Mouse (Mus musculus) right cerebral cortex, adult 2 months (tissue): Measurements from ENCODE around the gene Frmpd1.
A peak's percentile ranks its signal among the peaks of the same experiment; 100 is the strongest.

ENCODE experiments used
- DNase-seq, 2 experiments: peaks; one replicate each; pipeline ENCODE4 v3.0.0; 2021 to 2022; ENCODE audit warnings: low spot score in 2 of 2

Gene Frmpd1

DNA sequence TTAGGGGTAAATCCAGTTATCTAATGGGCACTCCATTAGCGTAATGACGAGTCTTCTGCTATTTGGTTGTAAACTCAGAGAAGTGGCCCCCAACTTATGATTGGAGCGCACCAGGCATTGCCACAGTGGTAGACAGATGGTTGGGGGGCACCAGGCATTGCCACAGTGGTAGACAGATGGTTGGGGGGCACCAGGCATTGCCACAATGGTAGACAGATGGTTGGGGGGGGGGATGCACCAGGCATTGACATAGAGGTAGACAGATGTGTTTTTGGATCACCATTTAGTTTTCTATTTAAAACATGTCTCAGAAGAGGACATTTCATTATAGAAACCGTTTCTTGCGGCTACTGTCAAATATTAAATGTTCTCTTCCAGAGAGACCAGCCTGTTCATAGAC is 53.6 kb downstream of the Frmpd1 start:
- no peak for DNase-seq

DNA sequence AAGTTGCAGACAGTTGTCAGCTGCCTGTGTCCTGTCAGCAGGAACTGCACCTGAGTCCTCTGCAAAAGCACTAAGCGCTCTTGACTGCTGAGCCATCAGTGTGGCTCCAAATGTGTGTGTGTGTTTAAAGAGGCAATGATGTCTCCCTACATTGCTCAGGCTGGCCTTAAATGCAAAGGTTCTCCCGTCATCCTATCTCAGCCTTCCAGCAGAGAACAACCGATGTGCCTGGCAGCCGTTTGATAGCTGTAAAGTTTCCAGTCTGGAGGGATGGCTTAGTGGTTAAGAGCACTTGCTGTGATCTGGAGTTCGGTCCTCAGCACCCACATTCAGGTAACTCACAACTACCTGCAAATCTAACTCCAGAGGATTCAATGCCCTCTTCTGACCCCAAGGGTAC is 56.7 kb downstream of the Frmpd1 start:
- no peak for DNase-seq

DNA sequence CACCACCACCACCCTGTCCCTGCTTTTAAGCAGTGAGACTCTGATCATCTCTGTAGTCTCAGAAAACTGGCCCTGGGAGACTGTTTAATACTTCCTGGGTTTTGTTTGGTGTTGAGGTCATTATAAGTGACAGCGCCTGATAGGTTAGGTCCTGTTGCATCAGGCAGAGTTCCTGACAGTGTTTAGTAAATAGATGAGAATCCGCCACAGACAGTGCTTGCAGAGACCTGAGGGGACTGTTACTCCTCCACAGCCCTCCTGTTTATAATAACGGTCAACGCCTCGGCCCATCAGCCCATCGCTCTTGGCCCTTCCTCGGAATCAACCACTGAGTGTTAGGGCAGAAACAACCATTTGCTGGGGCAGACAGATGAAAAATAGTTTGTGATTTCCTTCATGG is 57.5 kb downstream of the Frmpd1 start:
- DNase-seq: no peak

DNA sequence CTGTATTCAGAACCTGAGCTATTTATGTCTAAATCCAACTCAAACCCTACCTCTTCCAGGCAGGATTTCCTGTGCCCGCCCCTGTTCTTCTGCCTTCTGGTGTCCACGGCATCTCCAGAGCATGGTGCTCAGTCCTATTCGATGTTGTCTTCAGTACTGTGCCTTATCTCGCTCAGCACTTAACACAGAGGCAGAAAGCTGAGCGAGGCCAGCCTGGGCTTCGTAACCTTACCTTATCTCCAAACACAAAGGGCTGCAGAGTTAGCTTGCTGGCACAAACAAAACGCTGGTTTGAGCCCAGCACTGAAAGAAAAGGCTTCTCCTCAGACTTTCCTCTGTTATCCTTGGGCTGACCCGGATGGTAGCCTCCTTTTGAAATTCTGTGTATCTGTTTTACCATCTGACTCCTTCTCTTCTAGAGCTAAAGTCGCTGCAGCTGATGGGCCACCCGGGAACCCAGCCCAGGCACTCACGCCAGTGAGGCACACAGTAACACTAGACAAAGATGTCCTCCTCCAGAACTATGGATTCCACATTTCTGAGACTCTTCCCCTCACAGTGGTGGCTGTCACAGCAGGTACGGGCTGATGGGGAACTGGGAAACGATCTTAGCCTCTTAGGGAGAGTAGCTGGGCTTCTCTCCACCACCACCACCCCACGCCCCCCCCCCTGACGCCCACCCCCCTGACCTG is 58.7 kb downstream of the Frmpd1 start:
- no peak for DNase-seq

DNA sequence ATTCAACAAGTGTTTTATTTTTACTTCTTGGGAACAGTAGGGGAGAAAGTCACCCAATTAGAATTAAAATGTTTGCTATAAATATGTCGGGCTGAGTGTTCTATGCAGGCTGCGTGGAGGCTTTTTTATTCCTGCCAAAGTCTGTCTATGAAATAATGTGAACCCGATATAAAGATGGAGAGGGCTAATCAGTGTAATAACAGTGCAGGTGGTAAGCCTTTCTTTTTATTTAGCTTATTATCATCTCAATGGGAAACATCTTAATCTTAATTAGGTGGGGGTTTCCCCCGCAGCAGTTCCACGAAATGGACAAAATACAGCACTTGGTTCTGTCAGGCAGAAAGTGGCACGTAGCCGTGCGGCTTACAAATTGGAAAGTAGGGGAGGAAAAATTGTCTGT is 66.6 kb downstream of the Frmpd1 start:
- no peak for DNase-seq

DNA sequence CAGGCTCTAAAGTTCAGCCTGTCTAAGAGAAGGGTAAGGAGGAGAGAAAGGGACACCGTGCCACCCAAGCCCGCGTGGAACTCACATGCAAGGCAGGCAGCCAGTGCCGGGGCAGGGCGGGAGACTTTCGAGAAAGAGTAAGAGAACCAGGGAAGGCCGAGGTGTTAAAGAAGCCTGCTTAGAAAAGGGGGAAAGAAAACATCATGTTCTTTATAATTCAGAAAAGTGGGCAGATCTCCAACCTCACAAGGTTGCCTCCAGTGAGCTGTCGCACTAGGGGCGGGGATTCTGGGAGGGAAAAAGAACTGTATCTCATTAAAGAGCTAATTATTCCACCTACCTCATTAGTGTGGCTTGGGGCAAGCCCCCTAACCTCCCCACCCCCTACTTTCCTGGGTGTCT is 68.2 kb downstream of the Frmpd1 start:
- DNase-seq: peak in 1 of 2 experiments; percentile 19

DNA sequence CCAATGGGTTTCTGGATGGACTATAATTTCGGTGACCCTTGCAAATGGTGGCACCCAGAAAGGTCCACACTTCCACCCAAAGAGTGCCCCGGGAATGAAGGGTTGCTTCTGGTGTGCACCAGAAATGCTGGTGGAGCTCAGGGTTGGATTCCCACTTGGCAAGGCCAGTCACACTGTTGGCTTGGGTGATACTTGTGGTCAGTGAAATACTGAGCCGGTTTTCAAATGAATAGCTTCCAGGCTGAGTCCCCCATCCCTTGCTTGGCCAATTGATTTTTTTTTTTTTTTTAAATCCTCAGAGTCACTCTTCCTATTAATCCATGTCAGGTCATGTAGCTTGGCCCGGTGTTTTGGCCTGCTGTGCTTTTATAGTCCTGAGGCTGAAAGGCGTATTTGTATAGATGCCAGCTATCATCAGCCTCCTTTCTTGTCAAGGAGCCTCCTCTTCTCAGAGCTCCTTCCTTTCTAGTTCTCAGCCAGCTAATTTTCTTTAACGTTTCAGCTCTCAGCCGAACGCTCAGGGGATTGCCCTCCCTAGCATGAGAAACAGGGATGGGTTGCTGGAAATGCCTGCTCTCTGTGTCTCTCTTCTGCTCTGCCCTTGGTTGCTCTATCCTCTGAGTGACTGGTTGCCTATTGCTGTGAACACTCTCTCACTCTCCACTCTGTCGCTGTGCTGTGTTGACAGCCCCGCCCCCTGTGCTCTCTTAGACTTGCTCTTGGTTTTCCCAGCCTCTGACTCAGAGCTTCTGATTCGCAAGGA is 69.3 kb downstream of the Frmpd1 start:
- peak; percentile 23 to 38 for DNase-seq

DNA sequence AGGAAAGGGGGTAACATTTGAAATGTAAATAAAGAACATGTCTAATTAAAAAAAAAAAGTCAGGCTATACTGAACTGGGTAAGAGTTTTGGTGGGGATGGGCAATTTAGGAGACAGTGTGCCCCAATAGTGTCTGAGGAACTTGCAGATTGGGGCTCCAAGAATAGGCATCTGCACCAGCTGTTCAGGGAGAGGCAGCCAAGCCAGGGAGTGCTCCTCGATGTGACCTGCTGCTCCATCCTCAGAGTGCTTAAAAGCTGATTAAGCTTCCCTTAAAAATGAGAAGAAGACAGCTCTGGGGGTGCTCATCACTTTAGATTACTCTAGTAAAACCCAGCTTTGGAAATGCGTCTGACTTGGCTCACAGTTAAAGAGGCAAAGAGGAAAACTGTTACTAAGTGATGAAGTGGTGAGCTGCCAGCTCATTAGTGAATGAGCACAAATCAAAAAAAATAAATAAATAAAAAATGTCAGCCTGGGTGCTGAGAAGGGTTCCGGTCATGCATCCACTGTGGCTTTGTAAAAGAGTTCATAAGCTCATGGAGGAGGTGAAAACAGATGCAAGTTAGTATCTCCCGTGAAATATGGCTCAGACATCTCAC is 74.7 kb downstream of the Frmpd1 start:
- DNase-seq: no peak

DNA sequence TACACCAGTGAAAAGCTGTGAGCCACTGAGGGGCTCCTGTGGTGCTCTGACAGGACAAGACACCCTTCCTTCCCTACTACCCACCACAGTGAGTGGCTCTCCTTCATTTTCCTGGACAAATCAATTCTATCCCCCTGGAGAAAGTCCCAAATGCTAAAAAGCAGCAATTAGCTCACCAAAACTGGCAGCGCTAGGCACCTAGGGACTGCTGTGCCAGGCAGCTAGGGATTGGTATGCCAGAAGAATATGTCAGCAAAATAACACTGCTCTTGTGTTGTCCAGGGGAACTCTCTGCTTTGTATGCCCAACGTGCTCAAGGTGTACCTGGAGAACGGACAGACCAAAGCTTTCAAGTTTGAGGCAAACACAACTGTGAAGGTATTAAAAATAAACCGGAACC is 76.9 kb downstream of the Frmpd1 start:
- no peak for DNase-seq

DNA sequence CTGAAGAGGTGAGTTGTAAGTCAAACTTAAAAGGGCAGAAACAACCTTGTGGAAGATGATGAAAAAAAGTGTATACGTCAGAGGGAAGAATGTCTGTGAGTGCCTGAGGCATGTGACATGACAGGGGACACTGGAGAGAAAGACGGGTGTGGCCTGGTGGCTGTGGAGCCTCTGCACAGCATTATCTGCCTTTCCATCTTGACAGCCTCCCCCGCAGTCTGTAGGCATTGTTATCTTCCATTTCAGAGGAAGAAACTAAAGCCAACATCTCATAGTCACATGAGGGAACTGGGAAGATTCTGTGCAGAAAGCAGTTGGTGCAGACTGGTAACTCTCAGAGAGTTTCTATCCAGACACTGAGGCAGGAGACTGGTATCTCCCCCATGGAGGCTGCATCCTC is 83.2 kb downstream of the Frmpd1 start:
- DNase-seq: no peak

DNA sequence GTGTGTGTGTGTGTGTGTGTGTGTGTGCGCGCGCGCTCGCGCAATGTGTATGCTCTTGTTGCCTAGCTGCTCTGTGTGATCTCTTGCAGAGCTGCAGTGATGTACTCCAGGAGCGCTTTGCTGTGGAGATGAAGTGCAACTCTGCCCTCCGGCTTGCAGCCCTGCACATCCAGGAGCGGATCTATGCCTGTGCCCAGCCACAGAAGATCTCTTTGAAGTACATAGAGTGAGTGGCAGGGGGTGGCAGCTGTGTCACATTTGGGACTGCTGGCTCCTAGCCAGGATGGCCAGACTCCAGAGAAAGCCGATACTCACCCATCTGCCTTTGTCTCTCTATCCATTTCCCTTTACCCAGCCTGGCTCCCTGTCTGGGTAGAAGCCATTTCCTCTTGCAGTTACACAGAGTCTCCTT is 86.4 kb downstream of the Frmpd1 start:
- no peak for DNase-seq

DNA sequence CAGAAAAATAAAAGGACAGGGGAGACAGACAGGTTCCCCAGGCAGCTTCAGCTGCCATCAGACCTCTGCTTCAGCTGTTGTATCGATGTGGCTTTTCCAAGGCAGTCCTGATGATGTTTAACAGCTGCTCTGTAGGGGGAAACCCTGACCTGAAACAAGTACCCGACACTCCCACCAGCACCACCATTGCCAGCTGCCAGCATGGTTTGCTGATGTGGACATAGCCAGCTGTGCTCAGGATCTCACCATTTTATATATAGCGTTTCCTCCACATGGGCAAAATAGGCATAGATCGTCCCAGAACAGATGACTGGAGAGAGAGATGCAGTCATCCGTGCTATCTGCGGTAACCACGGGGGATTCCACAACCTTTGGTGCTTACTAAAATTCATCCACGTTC is 91.1 kb downstream of the Frmpd1 start:
- no peak for DNase-seq

DNA sequence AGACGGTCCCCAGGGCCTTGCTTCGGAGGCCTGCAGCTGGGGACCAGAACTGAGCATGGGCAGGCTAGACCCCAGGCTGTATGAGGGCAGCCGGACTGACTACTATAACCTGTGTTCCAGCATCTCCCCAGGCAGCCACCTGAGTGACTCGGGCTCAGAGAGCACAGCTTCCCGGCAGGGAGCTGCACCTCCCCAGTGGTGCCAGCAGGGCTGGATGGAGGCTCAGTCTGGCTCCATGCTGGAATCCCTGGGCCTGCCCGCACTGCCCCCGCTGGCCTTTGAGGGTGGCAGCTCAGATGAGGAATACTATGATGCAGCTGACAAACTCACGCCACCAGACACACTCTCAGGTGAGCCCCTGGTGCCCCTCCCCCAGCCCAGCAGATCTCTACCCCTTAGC is 94.6 kb downstream of the Frmpd1 start:
- DNase-seq: no peak

DNA sequence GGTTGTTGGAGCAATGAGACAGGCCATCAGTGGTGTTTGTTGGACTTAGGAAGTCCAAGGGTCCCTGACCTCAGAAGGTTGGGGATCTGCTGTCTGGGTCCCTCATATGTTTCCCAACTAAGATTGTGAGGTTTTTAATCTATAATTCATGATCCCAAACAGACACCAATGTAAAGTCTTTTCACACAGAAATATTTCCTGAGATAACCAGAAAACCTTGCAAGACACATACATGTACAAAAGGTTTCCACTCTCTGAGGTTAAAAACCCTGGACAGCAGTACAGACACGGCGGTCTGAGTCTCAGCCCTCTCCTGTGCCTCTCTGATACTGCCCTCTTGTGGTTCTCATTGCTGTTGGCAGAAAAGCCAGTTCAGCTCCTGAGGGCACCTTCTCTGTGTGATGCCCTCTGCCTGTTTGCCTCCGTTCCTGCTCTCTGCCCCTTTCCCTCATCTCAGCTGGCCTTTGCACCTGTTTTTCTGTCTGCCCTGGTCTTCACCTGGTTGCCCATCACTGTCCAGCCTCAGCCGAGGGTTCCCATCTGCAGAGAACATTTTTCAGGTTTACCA is 95.4 kb downstream of the Frmpd1 start:
- peak; percentile 53 to 69 for DNase-seq

DNA sequence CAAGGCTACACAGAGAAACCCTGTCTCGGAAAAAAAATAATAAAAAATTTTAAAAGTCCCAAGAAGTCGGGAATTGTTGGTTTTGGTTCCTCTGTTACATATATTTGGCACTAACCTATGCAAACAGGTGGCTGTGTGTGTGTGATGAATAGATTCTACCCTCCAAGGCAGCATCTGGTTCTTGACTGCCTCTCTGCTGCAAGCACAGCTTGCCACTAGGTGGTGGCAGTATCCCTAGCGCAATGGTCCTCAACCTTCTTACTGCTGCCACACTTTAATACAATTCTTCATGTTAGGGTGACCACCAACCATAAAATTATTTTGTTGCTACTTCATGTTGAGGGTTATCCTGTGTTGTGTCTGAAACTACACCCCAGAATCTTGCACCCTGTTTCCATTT is 101.6 kb downstream of the Frmpd1 start:
- no peak for DNase-seq

DNA sequence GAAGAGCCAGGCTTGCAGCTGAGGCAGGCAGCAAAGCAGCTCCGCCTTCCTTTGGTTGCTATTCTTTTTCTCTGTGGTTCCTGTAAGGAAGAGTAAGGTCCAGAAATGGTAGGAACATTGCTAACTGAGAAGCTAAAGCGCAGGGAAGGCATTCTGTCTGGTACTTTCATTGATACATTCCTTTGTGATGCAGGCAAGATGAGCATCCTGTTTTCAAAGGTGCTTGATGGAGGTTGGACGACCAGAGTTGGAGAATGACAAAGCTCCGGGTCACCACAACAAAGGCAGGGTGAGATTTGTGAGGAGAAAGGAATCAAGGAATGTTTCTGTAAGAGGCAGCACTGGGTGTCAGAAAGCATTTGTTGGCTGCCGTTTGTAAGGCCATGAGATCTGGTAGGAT is 103.2 kb downstream of the Frmpd1 start:
- no peak for DNase-seq

DNA sequence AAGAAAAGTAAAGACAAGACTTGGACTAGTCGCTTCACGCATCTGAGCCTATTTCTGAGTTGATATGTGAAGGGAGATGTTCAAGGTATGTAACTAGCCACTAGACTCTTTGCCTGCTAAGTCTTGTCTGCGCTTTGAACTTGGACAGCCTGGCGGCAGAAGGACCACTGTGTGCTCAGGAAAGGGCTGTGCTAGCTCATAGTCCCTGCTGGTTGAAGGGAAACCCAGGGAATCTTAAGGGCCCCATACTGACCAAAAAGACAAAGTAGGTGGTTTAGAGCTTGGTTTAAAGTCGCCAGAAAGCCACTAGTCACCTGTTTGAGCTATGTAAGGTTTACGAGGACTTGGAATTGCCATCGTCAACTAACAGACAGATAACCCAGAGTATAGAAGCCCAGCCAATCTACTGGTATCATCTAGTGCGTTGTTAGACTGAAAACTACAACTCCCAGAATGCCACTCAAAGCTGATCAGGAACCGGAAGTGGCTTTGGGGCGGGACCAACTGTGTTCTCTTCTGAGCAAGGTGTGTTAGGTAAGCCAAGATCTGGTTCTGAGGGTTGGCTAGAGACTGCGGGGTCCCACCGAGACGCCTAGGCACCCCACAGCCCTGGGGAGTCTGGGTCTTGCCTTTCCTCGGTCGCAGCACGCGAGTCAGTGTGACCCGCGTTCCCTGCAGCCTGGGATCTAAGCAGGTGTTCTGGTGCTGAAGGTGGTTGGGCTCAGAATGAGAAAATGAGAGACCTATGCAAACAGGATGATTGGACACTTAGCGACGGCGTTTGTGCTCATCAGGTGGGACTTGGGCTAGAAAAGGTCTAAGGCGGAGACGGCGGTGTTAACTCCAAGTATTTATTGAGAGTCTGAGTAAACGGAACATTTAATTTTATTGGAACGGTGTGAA is 112.2 kb downstream of the Frmpd1 start, which contains the start of gene Trmt10b:
TSS of gene Trmt10b (plus strand) at position 466 of the 903 bp plus-strand sequence.
- DNase-seq: peak; percentile 72 to 80

DNA sequence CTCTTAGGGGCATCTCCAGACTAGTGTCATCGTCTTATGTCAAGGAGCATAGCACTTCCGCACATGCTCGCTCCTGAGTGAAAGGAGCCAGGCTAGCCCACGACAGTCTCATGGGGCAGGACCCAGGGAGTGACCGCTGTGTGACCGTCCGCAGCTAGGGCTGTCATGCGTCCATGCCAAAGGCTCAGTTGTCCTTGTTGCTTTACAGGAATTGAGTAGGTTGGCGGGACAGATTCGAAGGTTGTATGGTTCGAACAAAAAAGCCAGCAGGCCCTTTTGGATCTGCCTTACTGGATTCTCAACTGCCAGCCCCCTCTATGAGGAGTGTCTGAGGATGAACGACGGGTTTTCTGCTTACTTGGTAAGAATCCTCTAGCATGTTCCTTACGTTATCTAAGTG is 120.9 kb downstream of the Frmpd1 start:
- DNase-seq: no peak

DNA sequence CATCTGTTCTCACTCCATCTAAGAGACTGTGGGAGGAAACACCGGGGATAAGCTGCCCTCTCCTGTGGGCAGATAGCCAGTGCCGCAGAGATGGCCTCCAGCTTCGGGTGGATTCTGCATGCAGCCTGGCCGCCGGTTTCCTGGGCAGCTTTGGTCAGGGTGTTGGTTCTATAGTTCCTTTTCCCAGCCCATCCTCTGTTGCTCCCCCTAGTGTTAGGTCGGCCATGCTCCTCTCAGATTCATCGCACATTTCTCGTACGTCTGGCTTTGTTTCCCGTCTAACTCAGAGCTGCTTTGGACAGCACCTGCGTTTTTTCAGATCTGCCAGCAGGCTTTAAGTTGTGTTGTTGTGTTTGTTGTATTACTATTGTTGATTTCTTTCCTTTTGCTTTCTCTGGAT is 123.4 kb downstream of the Frmpd1 start:
- DNase-seq: no peak

DNA sequence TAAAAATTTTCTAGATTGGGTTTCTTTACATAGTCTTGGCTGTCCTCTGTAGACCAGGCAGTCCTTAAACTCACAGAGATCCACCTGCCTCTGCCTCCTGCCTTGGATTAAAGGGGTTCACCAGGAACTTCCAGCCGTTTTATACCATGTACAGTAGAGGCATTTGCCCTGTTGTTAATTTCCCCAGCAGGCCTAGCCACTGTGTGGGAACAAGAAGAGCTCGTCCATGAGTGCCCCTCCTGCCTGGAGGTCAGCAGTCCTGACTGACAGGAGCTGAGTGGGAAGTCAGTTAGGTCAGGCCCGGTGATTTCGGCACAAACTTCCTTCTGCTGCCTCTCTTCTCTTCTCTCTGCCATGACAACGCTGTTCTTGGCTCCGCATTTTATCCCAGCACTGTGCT is 123.9 kb downstream of the Frmpd1 start:
- DNase-seq: no peak

DNA sequence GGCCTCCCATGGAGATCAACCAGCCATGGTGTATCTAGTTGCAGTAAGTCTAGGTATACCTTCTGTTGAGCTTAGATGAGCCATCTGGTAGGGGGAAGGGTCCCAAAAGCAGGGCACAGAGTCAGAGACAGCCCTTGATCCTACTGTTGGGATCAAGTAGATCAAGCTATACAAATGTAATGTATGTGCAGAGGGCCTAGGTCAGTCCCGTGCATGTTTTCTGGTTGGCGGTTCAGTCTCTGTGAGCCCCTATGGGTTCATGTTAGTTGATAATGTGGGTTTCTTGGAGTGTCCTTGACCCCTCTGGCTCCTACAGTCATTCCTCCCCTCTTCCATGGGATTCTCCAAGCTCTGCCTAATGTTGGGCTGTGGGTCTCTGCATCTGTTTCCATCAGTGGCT is 126.4 kb downstream of the Frmpd1 start:
- DNase-seq: no peak
